Mouse (Mus musculus) G1E (cell line): ENCODE data around the gene Speer1. TPM values are rescaled to one million over a fixed set of nuclear protein-coding genes. Genes with fewer than 3 reads are reported as not detected.
"Not testable (repeated sequence)": the region's sequence is repeated elsewhere in the genome, so short reads cannot be mapped to it uniquely, and the experiment has no call there.

Source experiments
- ATAC-seq: 2 replicates; pipeline ENCODE4 v1.8.0; 2016; ENCODE audit warnings: mild to moderate bottlenecking; ENCODE audit not compliant: insufficient number of reproducible peaks, poor library complexity, low FRiP score, severe bottlenecking; ENCODE audit errors: extremely low read depth
- DNase-seq: peaks from one replicate; pipeline ENCODE4 v3.0.0; 2012; ENCODE audit warnings: low spot score
- H3K27me3 ChIP-seq: 2 replicates; pipeline ENCODE4 v1.6.1; 2012; ENCODE audit warnings: mild to moderate bottlenecking, low read length, inconsistent platforms; ENCODE audit not compliant: insufficient read depth
- H3K36me3 ChIP-seq: replicated peaks from 2 replicates; pipeline ENCODE3; 2012; ENCODE audit warnings: mild to moderate bottlenecking, inconsistent platforms
- H3K4me1 ChIP-seq: 2 replicates; pipeline ENCODE4 v1.6.1; 2012; ENCODE audit warnings: low read depth, low read length, inconsistent platforms, mixed read lengths; ENCODE audit not compliant: insufficient read depth
- H3K4me3 ChIP-seq: 2 replicates; pipeline ENCODE4 v1.5.1; 2012; ENCODE audit warnings: low read depth, mild to moderate bottlenecking, inconsistent platforms, low read length, moderate library complexity, mixed read lengths
- H3K9me3 ChIP-seq: replicated peaks from 2 replicates; pipeline ENCODE4 v1.6.1; 2012; ENCODE audit warnings: inconsistent platforms
- polyA plus RNA-seq: library from polyadenylated mRNA; stranded (reverse); fragments of >175 nt; gene quantifications from 2 replicates; pipeline ENCODE4 v1.2.3, GENCODE M21; 2012
- total RNA-seq, 2 experiments: library from RNA; stranded (forward) in 1 of 2; stranded (reverse) in 1 of 2; fragments of 200-1000 nt in 1 of 2; fragments of >200 nt in 1 of 2; fragmentation: Nextera tagmentation in 1 of 2; gene quantifications; 2 replicates each; pipeline ENCODE4 v1.2.3; 2014 to 2017

Speer1 gene
- total RNA-seq (2014; fragmentation: Nextera tagmentation) (not detected in 2 replicates), total RNA-seq (2017) (not detected in 2 replicates), polyA plus RNA-seq (not detected in 2 replicates)

- not testable (repeated sequence) for ATAC-seq, H3K4me3 ChIP-seq
Observed at GRCm38 (mm10) chr5:11341216-11341615, at the start of gene Speer1. Gene Speer1 (plus strand): TSS chr5:11341516.

More at GRCm38 (mm10) chr5:11341216-11341615, at the start of gene Speer1:
- not testable (repeated sequence) for H3K9me3 ChIP-seq, DNase-seq, H3K4me1 ChIP-seq, H3K36me3 ChIP-seq, H3K27me3 ChIP-seq

Other genes with a start within 250 kb of the Speer1 start
- not detected in 2 replicates for gene Gm8879, start 213.9 kb upstream of the Speer1 start, total RNA-seq (2014; fragmentation: Nextera tagmentation)
- gene Gm8879, start 213.9 kb upstream of the Speer1 start, total RNA-seq (2017) = not detected in 2 replicates
- gene Gm8879, start 213.9 kb upstream of the Speer1 start, polyA plus RNA-seq = not detected in 2 replicates
- gene Gm5861, start 158.4 kb upstream of the Speer1 start, total RNA-seq (2014; fragmentation: Nextera tagmentation) = not detected in 2 replicates
- gene Gm5861, start 158.4 kb upstream of the Speer1 start, total RNA-seq (2017) = not detected in 2 replicates
- gene Gm5861, start 158.4 kb upstream of the Speer1 start, polyA plus RNA-seq = not detected in 2 replicates
- gene Gm8890, start 85.5 kb upstream of the Speer1 start, total RNA-seq (2014; fragmentation: Nextera tagmentation) = not detected in 2 replicates
- gene Gm8890, start 85.5 kb upstream of the Speer1 start, total RNA-seq (2017) = not detected in 2 replicates
- gene Gm8890, start 85.5 kb upstream of the Speer1 start, polyA plus RNA-seq = not detected in 2 replicates
- not detected in 2 replicates for gene Gm8897, start 74.9 kb downstream of the Speer1 start, total RNA-seq (2014; fragmentation: Nextera tagmentation)
- gene Gm8897, start 74.9 kb downstream of the Speer1 start, total RNA-seq (2017) = 0.16 TPM in 1 of 2 replicates, not detected in the other
- gene Gm8897, start 74.9 kb downstream of the Speer1 start, polyA plus RNA-seq = not detected in 2 replicates
- not detected in 2 replicates for gene Gm8906, start 161.2 kb downstream of the Speer1 start, total RNA-seq (2014; fragmentation: Nextera tagmentation)
- gene Gm8906, start 161.2 kb downstream of the Speer1 start, total RNA-seq (2017) = not detected in 2 replicates
- gene Gm8906, start 161.2 kb downstream of the Speer1 start, polyA plus RNA-seq = not detected in 2 replicates